Mouse (Mus musculus) G1E (cell line): Measurements from ENCODE around the gene Hoxb3.

Experiments
- CTCF ChIP-seq: IDR thresholded peaks from 2 replicates; pipeline ENCODE4 v1.5.1; 2012; ENCODE audit warnings: low read depth, low read length, inconsistent platforms, mixed read lengths
- GATA1 ChIP-seq: IDR thresholded peaks from 2 replicates; pipeline ENCODE4 v1.6.1; 2012; ENCODE audit warnings: borderline replicate concordance, low read length, inconsistent platforms, mixed read lengths
- GATA2 ChIP-seq: IDR thresholded peaks from 2 replicates; pipeline ENCODE4 v1.6.1; 2012; ENCODE audit warnings: low read depth, low read length, inconsistent platforms, borderline replicate concordance
- POLR2AphosphoS5 ChIP-seq: IDR thresholded peaks from 2 replicates; pipeline ENCODE4 v1.6.1; 2012; ENCODE audit warnings: low read depth, low read length, inconsistent platforms; ENCODE audit not compliant: insufficient replicate concordance

GRCm38 (mm10) chr11:96344061-96344877 is 21.1 kb downstream of the Hoxb3 start:
- TF ChIP-seq GATA1 (no peak), CTCF (no peak), POLR2AphosphoS5 (no peak), GATA2 (no peak)
